Mouse (Mus musculus) cerebellum, postnatal 14 days (tissue): ENCODE measurements around the gene B4galt1.

Experiments used
- DNase-seq, 2 experiments: peaks; one replicate each; pipeline ENCODE4 v3.0.0; 2021; ENCODE audit warnings: mixed read lengths in 2 of 2

The B4galt1 gene

DNA sequence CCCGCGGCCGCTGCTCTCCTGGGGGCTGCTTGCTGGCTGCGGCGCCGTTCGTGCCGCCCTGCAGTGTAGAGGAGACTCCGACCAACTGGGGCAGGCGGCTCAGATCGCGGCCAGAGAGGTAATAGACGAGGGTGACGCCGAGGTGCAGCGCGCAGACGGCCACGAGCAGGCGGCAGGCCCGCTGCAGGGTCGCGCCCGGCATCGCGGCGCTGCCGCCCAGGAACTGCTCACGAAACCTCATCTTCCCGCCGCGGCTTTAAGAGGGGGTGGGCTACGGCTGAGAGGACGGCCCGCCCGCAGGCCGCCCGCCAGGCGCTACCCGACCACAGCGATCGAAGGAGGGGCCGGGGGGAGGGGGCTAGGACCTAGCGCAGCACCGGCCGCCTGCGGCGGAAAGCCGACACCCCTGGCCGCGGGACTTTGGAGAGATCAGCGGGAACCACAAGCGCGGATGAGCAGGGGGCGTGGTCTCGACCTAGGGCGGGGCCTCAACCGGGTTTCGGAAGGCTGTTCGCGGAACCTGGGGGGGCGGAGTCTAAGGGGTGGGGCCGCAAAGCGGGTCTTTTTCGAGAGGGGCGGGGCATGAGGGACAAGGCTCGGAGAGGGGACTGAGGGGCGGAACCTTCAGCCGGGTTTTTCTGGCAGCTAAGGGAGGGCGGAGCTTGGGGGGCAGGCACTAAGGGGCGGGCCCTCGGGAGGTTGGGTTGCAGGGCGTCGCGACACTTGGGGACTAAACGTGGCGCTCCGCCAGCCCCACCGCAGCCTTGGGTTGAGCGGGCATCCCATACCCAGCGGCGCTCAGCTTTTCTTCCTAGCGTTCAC, at the start of gene B4galt1:
TSS of gene B4galt1 (minus strand) at position 441 of the 822 bp plus-strand sequence.
- peak; percentile 94 to 97 for DNase-seq

DNA sequence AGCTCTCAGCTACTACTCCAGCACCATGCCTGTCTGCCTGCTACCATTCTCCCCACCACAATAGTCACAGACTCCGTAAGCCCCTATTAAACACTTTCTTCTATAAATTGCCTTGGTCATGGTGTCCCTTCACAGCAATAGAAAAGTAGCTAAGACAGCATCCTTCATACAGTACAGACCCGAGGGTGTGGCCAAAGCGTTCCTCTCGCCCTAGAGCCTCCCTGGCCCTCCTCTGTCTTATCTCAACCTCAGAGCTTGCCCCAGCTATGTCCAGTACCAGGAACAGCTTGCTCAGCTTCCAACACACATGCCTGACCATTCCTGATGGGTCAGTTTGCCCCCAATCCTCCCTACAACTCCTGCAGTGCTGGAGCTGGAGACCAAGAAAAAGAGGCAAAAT, 46.8 kb upstream of the B4galt1 start:
- no peak for DNase-seq

DNA sequence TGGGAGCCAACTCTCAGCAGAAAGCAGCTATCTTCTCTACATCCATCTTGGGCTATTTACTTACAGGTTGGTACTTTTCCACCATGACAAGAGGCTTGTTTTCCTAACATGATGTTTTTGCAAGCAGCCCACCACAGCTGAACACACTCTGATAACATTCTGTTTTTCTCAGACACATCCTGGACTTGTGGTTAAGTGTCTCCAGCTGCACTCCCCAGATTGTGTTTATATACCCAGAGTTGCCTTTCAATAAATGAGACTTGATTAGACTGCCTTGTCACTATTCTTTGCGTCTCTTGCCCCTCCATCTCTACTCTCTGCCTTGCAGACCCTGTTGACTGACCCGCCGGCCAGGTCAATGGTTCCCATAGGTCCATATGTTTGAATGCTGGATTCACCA, 46.3 kb upstream of the B4galt1 start:
- no peak for DNase-seq

DNA sequence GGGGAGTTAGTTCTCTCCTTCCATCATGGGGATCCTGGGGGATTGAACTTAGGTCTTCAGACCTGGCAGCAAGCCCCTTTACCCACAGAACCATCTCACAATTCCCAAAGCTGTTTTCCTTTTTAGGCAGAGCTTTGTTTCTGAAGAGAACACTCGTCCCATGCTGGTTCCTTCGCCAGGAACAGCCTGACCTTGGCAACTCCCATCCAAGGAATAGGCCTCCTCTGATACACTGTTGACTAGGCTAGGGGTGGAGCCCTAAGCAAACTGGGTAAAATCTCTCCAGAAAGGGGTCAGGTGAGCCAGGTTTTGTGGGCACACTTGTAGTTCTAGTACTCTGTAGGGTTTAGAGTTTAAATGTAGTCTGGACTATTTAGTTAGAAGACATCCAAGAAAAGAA, 45.5 kb upstream of the B4galt1 start:
- DNase-seq, result no peak

DNA sequence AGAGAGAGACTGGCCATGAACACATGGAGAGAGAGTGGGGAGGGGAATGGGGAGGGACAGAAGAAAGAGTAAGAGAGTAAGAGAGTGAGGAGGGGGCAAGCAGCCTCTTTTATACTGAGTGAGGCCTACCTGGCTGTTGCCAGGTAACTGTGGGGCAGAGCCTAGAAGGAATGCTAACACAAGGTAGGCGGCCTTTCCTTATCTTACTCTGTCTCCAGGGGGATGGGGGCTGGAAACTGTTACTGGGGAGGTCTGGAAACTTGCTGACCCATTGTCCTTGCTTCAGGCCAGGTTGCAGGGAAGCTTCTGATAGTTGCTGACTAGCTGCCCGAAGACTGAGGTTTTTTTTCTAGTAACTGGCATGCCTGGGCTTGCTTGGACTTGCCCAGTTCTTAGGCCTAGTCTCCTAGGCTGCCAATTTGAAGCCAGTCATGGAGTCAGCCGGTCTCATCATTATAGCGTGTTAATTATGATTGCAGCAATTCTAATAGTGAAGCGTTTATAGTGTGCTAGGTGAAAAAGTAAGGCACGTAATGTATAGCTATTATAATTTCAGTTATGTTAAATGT, 44.8 kb upstream of the B4galt1 start:
- DNase-seq, result no peak

DNA sequence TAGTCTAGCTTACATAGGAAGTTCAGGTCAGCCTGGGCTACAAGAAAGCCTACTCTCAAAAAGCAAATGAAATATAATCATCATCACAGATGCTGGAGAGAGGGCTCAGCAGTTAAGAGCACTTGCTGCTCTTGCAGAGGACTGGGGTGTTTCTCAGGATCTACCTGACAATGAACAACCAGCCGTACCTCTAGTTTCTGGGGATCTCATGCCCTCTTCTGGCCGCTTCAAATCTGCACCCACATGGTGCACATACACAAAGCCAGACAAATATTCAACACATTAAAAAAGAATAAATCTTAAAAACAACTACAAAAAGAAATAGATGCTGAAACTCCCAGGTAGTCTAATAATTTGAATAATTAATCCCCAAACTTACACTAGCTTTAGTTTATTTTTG, 41.8 kb upstream of the B4galt1 start:
- DNase-seq, result no peak

DNA sequence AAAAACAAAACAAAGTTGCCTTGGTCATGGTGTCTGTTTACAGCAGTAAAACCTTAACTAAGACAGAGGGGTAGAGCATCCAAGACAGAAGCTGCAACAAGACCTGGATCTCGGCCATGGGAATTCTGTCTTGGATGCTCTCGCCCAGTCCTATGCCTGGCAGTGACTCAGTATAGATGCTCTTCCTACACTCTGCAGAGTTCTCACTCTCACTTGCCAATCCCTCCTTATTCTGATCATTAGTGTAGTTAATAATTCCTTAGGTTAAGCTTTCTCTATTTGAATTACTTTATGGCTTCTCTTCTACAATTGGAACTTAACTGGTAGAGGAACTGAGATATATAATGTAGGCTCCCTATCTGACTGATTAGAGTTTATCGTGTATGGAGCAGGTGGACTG, 41.3 kb upstream of the B4galt1 start:
- no peak for DNase-seq

DNA sequence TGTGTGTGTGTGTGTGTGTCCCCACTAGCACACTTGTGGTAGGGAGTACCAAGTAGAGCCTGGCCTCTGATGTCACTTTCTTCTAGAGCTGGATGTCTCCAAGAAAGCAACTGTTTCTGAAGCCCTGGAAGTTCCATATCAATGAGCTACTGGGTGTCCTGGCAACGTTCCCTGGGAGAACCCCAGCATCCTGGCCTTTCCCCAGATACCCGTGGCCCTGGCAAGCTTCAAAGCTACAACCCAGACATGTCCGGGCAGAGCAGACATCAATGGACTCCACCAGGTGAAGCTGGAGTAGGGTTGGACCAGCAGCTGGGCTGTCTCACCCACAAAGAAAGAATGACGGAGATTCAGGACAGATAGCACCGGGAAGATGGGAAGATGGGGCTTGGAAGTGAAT, 37.4 kb upstream of the B4galt1 start:
- peak; percentile 48 to 51 for DNase-seq

DNA sequence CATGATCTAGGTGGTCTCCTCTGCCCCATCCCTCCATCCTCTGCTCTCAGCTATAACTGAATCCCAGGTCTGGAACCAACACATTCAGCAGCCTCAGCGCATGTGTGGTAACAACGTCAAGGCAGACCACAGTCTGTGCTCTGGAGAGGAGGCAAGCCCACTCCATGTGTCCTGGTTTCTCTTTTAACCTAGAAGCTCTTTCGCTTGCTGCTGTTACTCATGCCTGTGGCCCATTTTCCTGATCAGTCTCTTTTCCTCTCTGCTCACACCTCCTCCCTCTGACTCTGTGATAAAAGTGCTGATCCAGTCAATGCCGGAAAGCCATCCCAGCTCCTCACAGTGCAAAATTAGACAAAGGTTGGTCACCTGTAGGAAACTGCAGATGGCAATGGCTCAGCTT, 36.2 kb upstream of the B4galt1 start:
- DNase-seq, result no peak

DNA sequence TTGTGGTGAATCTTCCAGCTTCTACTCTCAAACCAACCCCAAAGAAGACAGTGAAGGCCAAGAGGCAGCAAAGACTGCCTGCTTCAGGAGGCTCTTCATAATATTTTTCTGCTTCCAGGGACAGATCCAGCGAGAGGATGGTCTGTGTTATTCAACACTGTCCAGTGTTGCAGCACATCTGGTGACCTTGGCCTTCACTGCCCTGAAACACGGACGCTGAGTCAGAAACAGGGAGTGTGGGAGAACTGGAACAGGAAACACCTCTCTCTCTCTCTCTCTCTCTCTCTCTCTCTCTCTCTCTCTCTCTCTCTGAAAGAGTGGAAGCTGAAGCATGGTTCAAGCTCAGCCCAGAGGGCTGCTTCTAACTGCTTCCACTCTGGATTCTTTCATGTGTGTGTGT, 35.4 kb upstream of the B4galt1 start:
- no peak for DNase-seq

DNA sequence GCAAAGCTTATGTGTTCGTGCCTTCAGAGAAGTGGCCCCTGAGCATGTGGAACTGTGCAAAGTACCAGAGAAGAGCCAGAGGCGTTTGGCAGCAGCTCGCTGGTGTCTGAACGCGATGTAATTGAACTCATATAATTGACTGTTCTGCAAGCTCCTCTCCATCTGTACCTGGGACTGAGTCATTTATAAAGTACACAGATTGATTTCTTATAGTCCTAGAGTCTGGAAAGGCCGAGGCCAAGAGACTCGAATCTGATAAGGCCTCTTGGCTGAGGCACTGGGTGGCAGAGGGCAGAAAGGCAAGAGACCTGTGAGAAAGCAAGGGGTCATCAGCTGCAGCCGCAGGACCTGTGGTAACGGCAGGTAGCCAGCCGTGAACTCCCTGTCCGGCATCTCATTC, 35.0 kb upstream of the B4galt1 start:
- no peak for DNase-seq

DNA sequence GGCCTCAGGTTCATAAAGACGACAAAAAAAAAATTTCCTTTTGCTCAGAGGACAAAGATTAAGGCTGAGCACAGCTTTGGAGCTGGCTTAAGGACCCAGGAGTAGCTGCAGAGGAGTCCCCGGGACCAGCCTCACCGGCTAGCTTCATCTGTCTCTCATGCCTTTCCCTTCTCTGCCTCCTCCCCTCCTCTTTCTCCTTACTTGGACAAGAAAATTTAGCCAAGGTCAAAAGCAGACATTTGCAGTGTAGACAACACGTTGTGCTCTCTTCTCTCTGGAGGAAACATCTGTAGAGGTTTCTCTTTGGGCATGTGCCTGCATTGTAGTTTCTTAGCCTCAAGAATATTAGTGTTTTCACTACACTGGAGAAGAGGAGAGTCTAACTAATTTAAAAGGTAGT, 32.1 kb upstream of the B4galt1 start:
- DNase-seq, result no peak

DNA sequence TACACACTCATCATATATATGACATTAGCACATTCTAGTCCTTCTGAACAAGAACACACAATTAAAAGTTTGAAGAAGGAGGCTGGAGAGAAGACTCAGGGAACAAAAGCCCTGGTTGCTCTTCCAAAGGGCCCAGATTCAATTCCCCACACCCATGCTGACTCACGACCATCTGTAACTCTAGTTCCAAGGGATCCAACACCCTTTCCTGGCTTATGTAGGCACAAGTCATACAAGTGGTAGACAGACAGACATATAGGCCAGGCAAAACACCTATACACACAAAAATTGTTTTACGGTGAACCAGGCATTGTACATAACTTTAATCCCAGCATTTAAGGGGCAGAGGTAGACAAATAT, 31.3 kb upstream of the B4galt1 start:
- DNase-seq, result no peak

DNA sequence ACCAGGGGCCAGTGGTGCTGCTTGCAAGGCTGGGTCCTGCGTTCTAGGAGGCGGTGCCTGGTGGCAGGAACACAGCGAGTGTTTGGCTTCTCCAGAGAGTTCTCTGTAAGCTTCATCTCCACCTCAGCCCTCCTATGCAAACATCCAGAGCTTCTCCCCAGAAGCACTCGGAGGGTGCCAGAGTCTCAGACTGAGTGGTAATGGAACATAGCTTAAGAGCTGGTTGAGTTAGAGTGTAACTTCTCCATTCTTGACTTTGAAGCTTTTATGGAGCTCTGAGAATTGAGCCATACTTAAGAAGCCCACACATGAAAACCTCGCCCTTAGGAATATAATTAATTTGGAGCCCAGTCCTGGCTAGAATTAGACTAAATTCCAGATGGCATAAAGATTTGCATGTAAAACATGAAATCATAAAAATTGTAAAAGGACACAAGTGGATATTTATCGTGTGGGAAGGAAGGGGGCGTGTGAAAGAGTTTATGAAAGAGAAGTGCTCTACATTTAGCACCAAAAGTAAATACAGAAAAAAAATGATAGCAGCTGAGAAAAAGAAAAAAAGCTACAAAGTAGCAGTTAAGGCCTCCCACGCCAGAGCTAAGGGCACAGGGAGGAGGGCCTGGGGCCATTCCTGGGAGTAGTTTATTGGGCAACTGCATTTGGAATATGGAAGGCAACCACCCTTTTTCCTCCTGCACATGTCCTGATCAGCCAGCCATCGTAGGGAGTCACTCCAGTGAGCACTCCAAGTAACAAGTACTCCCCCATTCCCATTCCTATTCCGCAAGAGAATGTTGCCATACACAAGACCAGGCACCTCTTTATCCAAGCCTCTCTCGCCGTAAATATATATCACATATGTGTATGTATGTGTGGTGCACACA, 30.7 kb upstream of the B4galt1 start:
- no peak for DNase-seq

DNA sequence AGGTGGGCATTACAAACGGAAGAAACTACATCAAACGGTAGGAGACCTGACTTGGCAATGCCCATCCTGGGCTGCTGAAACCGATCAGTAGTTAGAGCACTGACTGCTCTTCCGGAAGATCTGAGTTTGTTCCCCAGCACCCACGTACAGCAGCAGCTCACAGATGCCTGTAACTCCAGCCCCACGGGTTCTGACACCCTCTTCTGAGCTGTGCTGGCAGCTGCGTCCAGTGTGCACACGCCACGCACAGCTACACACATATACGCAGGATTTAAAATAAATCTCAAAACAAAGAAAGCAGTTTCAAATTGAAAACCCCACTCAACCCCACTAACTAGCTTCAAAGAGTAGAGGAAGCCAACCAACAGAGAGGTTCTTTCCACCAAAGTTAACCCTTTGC, 29.4 kb upstream of the B4galt1 start:
- no peak for DNase-seq

DNA sequence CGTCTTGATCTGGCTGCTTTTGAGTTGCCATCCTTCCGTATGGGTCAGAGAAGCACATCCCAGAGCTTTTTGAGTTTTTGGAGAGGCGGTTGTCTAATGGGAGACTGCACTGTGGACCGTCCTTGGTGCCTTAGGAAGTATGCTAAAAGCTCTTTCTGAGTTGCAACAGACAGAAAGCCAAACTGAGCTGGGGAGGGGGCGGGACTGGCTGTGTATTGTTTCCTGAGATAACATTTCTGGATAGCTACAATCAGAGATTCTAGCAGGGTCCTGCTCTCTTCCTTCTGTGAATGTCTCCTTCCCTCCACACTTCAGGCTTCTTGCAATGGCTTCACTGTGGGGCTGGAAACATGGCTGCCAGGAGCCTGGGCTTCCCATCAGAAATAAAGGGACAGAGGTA, 23.7 kb upstream of the B4galt1 start:
- no peak for DNase-seq

DNA sequence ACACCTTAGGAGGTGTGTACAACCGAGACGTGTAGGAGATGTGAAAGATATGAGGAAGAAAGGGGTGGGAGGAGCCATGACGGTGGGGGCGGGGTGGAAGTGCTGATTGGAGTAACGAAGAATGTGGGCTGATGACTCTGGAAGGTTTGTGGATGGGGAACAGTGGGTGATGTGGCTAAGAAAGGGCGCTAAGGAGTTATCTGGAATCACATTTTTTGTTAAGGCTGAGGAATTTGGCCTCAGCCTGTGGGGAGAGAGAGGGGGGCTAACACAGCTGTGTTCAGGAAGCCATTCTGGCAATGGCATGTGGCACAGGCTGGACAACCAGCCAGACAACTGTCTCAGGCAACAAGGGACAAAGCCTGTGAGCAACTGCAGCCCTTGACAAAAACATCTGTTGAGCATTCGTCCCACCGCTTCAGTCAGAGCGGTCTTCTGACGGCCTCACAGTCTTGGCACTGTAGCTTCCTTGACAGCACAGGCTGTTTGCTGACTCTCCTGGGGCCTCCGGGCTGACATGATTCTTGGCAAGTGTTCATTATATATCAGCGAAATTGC, 23.1 kb upstream of the B4galt1 start:
- DNase-seq, result peak; percentile 33 to 50

DNA sequence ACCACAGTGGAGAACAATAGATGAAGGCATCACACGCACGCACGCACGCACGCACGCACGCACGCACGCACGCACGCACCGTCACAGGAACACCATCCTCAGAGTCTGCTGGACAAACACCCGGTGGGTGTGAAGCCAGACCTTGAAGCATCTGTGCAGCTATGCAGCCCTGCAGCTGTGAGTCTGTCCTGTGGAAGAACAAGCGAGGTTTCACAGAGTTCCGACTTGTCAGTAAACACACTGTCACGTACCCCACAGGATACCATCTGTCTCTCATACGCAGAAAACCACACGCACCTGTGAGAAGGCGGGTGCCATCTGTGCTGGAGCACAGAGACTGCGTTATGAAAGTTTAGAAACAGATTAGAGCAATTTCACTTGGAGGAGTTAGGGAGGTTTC, 22.0 kb upstream of the B4galt1 start:
- peak; percentile 12 to 26 for DNase-seq

DNA sequence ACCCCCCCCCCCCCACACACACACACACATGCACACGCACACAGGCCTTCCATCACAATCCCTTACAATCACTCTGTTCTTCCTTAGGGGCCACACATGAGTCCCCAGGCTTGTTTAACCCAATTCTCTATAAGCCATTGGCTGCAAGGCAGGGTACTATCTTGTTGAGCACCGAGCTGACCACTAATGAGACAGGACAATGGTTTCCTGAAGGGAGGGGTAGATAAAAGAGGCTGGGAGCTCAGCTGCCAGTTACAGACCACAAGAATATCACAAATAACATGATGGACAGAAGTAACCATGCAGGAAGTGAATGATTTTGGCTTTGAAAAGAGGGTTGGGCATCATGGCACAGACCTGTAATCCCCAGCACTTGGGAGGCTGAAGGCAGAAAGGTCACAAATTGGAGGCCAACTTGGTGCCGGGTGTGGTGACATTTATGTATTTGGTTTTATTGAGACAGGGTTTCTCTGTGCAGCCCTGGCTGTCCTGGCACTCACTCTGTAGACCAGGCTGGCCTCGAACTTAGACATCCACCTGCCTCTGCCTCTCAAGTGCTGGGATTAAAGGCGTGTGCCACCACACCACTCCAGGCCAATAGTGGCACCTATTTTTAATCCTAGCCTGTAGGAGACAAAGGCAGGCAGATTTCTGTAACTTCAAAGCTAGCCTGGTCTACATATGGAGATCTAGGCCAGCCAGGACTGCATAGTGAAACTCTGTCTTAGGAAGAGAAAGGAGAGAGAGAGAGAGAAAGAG, 21.2 kb upstream of the B4galt1 start:
- DNase-seq, result no peak

DNA sequence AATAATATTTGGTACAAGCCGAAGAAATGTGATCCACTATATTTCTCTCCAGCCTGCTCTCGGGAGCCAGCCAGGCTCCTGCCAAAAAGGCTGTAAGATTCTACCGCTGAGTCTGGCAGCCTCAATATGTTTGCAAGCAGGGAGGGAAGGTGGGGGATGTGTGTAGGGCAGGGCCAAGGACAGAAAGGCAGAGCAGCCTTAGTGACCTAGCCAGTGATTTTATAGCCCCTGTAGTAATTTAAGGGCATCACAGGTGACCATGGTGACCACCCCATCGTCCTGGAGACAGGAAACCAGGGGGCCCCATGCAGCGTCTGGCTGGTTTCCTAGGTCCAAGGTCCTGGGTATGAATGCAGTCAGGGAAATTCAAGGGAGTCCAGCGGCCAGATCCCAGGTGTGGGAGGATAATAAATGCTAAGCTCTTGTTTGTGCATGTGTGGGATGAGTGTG, 20.4 kb upstream of the B4galt1 start:
- peak; percentile 72 to 73 for DNase-seq

DNA sequence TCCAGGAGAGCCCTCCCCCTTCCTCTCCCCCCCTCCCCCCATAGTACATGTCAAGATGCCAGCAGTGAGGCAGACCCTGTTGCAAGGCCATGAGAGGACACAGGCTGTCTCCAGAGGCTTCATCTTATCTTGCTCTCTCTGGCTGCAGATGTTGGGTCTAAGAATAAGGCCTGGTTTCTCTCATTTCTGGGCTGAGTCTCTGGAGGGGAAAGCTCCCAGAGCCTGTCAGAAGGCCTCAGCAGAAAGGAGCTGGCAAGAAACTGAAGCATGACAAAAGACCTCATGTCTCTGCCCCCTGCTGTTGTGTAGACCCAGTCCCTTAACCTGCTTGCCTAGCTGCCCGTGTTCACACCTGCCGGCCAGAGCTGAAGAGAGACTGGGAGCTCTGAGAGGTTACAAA, 19.5 kb upstream of the B4galt1 start:
- peak in 1 of 2 experiments; percentile 21 for DNase-seq

DNA sequence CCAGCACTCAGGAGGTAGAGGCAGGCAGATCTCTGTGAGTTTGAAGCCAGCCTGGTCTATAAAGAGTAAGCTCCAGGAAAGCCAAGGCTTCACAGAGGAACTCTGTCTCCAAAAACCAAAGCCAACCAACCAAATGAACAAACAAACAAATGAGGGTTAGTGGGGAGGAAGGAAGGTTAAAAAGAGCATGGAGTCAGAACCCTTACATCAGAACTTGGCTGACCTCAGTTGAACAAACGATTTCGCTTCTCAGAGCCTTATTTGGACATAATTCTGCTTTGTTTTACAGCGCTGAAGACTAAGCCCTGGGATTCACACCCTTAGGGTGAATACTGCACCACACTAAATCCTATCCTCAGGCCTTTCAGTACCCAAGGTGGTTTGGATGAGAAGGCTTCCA, 18.3 kb upstream of the B4galt1 start:
- DNase-seq, result no peak

DNA sequence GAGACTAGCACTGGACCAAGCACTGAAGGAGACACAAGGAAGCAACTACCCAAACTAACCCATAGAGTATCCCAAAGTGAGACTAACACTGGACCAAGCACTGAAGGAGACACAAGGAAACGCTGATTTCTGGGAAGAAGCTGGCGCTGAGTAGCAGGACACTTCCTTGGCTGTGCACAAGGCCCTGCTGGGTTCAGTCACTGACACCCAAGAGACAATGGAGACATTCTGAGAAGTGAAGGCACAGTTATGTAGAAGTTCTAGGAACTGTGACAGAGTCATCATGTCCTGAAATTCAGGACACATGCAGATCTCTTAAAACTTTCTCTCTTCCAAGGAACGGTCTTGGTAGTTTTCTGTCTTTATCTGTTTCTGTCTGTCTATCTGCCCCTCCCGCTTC, 16.4 kb upstream of the B4galt1 start:
- DNase-seq, result no peak
